Mouse (Mus musculus): Measurements from ENCODE around the gene Hoxb6.

DNA sequence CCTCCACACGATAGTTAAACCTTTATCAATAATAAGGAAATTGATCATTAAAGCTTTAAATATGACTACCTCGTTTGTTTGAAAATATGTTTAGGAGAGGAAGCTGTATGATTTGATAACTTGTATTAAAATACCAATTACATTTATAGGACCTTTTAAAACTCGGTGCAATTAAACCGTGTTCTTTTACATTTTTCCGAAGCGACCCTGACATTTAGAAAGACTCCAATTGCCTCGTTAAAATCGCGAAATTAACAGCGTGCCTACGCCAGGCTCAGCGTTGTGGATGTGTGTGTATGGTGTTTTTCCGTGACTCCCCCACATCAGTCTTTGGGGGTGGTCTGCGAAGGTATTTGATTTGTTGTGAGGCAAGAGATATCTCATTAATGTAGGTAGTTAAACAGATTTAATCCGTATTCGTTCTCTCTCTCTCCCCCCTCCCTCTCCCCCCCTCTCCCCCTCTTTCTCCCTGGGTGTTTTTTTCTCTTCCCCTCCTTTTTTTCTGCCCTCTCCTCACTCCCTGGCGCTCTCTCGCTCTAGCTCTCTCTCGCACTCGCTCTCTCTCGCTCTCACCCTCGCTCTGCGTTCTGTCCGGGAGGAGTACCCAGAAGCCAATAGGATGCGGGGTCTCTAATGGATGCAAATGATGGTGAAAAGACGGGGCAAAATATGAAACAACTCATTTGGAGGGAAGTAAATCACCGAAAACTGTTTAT lies 10.3 kb upstream of the Hoxb6 start, which contains the start of gene Hoxb8:
- TF ChIP-seq POLR2A (IDR thresholded peaks at IDR 0.05; ENCODE audit: control insufficient read depth, extremely low read depth, insufficient read depth, low read length, poor library complexity) (no peak), CTCF (IDR thresholded peaks at IDR 0.05; ENCODE audit: borderline replicate concordance, control insufficient read depth, extremely low read depth, insufficient read depth, low read length, poor library complexity) (no peak)
